Mouse (Mus musculus): ENCODE data around the gene Cab39. TPM values are rescaled to one million over a fixed set of nuclear protein-coding genes. Genes with fewer than 3 reads are reported as not detected.
A peak's percentile ranks its signal among the peaks of the same experiment; 100 is the strongest.

The Cab39 gene
- polyA plus RNA-seq, 1 experiment: 52.5 TPM

GRCm38 (mm10) chr1:85845476-85845875 is 52.2 kb downstream of the Cab39 start:
- DNase-seq (ENCODE audit: low read depth): no peak

- no peak for DNase-seq (ENCODE audit: low read depth)
Measured at GRCm38 (mm10) chr1:85849016-85849415, 55.8 kb downstream of the Cab39 start.

GRCm38 (mm10) chr1:85850851-85851250 is 57.6 kb downstream of the Cab39 start:
- DNase-seq (ENCODE audit: low read depth): no peak

GRCm38 (mm10) chr1:85852996-85853689 is 59.9 kb downstream of the Cab39 start:
- DNase-seq (ENCODE audit: low read depth): no peak

- no peak for DNase-seq (ENCODE audit: low read depth)
Measured at GRCm38 (mm10) chr1:85853865-85854264, 60.6 kb downstream of the Cab39 start.

GRCm38 (mm10) chr1:85854475-85854874 is 61.2 kb downstream of the Cab39 start:
- no peak for DNase-seq (ENCODE audit: low read depth)

- no peak for DNase-seq (ENCODE audit: low read depth)
Measured at GRCm38 (mm10) chr1:85856266-85856665, 63.0 kb downstream of the Cab39 start.

- no peak for DNase-seq (ENCODE audit: low read depth)
Measured at GRCm38 (mm10) chr1:85857261-85857754, 64.1 kb downstream of the Cab39 start.

GRCm38 (mm10) chr1:85864383-85864782 is 71.1 kb downstream of the Cab39 start:
- no peak for DNase-seq (ENCODE audit: low read depth)

GRCm38 (mm10) chr1:85870001-85870400 is 76.8 kb downstream of the Cab39 start:
- DNase-seq (ENCODE audit: low read depth): no peak

- no peak for DNase-seq (ENCODE audit: low read depth)
Measured at GRCm38 (mm10) chr1:85870546-85870945, 77.3 kb downstream of the Cab39 start.

GRCm38 (mm10) chr1:85882003-85882402 is 88.8 kb downstream of the Cab39 start:
- DNase-seq (ENCODE audit: low read depth): no peak

GRCm38 (mm10) chr1:85887221-85887620 is 94.0 kb downstream of the Cab39 start:
- DNase-seq (ENCODE audit: low read depth): no peak

- peak; percentile 24 for DNase-seq (ENCODE audit: low read depth)
Measured at GRCm38 (mm10) chr1:85894231-85894747, 101.0 kb downstream of the Cab39 start, which contains the start of gene Itm2c. Gene Itm2c, plus strand, starts transcription at chr1:85894281.

- DNase-seq (ENCODE audit: low read depth): no peak
Measured at GRCm38 (mm10) chr1:85894748-85895360, 101.6 kb downstream of the Cab39 start.

- DNase-seq (ENCODE audit: low read depth): no peak
Measured at GRCm38 (mm10) chr1:85895391-85895837, 102.2 kb downstream of the Cab39 start.

GRCm38 (mm10) chr1:85896110-85896509 is 102.9 kb downstream of the Cab39 start:
- no peak for DNase-seq (ENCODE audit: low read depth)

- peak; percentile 99 for DNase-seq (ENCODE audit: low read depth)
Measured at GRCm38 (mm10) chr1:85896781-85897700, 103.8 kb downstream of the Cab39 start.

- DNase-seq (ENCODE audit: low read depth): no peak
Measured at GRCm38 (mm10) chr1:85897901-85898760, 104.9 kb downstream of the Cab39 start.

GRCm38 (mm10) chr1:85898761-85899387 is 105.6 kb downstream of the Cab39 start:
- peak; percentile 71 for DNase-seq (ENCODE audit: low read depth)

All from gonadal fat pad, adult 2 months (tissue).